Mouse (Mus musculus) midbrain, embryonic 16.5 days (tissue): Measurements from ENCODE around the gene Sult2b1. TPM values are rescaled to one million over a fixed set of nuclear protein-coding genes. Genes with fewer than 3 reads are reported as not detected.

Source experiments
- ATAC-seq: fragments of 200-750 bp; cut with Nextera tagmentation; 2 replicates; pipeline ENCODE4 v1.8.0; 2017; ENCODE audit warnings: moderate TSS enrichment
- H3K27ac ChIP-seq: fragments of 300-500 bp; sonication (generic); 2 replicates; pipeline ENCODE4 v1.5.1; 2014; ENCODE audit warnings: mild to moderate bottlenecking, low read length, mixed read lengths
- H3K27me3 ChIP-seq: fragments of 300-500 bp; sonication (generic); 2 replicates; pipeline ENCODE4 v1.6.1; 2014; ENCODE audit warnings: low read depth, low read length, mixed read lengths; ENCODE audit not compliant: control insufficient read depth, insufficient read depth
- H3K36me3 ChIP-seq: fragments of 300-500 bp; sonication (generic); 2 replicates; pipeline ENCODE4 v1.6.1; 2014; ENCODE audit warnings: mild to moderate bottlenecking, low read length, moderate library complexity, mixed read lengths; ENCODE audit not compliant: control insufficient read depth, insufficient read depth
- H3K4me1 ChIP-seq: fragments of 300-500 bp; sonication (generic); 2 replicates; pipeline ENCODE4 v1.6.1; 2014; ENCODE audit warnings: mild to moderate bottlenecking, low read length, mixed read lengths; ENCODE audit not compliant: control insufficient read depth, insufficient read depth
- H3K4me2 ChIP-seq: fragments of 300-500 bp; sonication (generic); 2 replicates; pipeline ENCODE4 v1.6.1; 2014; ENCODE audit warnings: mild to moderate bottlenecking, low read length, mixed read lengths
- H3K4me3 ChIP-seq: fragments of 300-500 bp; sonication (generic); 2 replicates; pipeline ENCODE4 v1.5.1; 2014; ENCODE audit warnings: low read depth, mild to moderate bottlenecking, low read length, moderate library complexity, mixed read lengths
- H3K9ac ChIP-seq: fragments of 300-500 bp; sonication (generic); 2 replicates; pipeline ENCODE4 v1.6.1; 2014; ENCODE audit warnings: low read depth, low read length, mixed read lengths
- H3K9me3 ChIP-seq: fragments of 300-500 bp; sonication (generic); replicated peaks from 2 replicates; pipeline ENCODE4 v1.6.1; 2014; ENCODE audit warnings: mild to moderate bottlenecking, low read length, mixed read lengths; ENCODE audit not compliant: control insufficient read depth, poor library complexity, severe bottlenecking
- WGBS: fragments of 180-500 bp; shearing (Covaris S2); extraction: QIAGEN DNeasy Blood & Tissue Kit; methylation state at CpG from one replicate; pipeline ENCODE4 v1.1.7; 2014; 5-methylcytosine and 5-hydroxymethylcytosine counted together
- polyA plus RNA-seq: library from polyadenylated mRNA; unstranded; fragments of >200 nt; fragmentation: Nextera tagmentation; extraction: Ambion mirVana; gene quantifications from 2 replicates; pipeline ENCODE4 v1.2.1, GENCODE M21; 2015

Sult2b1 gene
- polyA plus RNA-seq, 1 experiment from 2014 or later: 6.4 TPM

- no peak for ATAC-seq
- no peaks in the 10 kb centered on the region for H3K9me3 ChIP-seq
- peaks cover 12% of the 10 kb centered on the region for H3K36me3 ChIP-seq
- H3K27ac ChIP-seq: no peak overlapping the region
- H3K4me3 ChIP-seq: no peak overlapping the region
- H3K4me2 ChIP-seq: no peak overlapping the region
- H3K9ac ChIP-seq: no peak overlapping the region
- peaks cover 2% of the 10 kb centered on the region; the same call in 1 of the 2 replicates for H3K4me1 ChIP-seq
- H3K27me3 ChIP-seq: no peaks in the 10 kb centered on the region
These were observed 36.4 kb upstream of the Sult2b1 start for GRCm38 (mm10) chr7:45820913-45821312.

GRCm38 (mm10) chr7:45819843-45820242, 35.4 kb upstream of the Sult2b1 start:
- no peak overlapping the region for H3K27ac ChIP-seq
- H3K4me3 ChIP-seq: no peak overlapping the region
- H3K9me3 ChIP-seq: no peaks in the 10 kb centered on the region
- WGBS: 17% methylated on average over 13 of the region's 25 CpGs
- peaks cover 5% of the 10 kb centered on the region for H3K36me3 ChIP-seq
- no peak overlapping the region for H3K9ac ChIP-seq
- peaks cover 12% of the 10 kb centered on the region for H3K4me1 ChIP-seq
- H3K4me2 ChIP-seq: peak overlapping the region; percentile 8; the same call in 1 of the 2 replicates
- ATAC-seq: no peak
- no peaks in the 10 kb centered on the region for H3K27me3 ChIP-seq

- no peak overlapping the region for H3K27ac ChIP-seq
- no peak for ATAC-seq
- no peak overlapping the region for H3K4me2 ChIP-seq
- no peaks in the 10 kb centered on the region for H3K9me3 ChIP-seq
- H3K9ac ChIP-seq: no peak overlapping the region
- peaks cover 15% of the 10 kb centered on the region for H3K36me3 ChIP-seq
- H3K4me1 ChIP-seq: peaks cover 28% of the 10 kb centered on the region
- whole genome bisulfite sequencing: 26% methylated on average over 2 of the region's 2 CpGs
- no peaks in the 10 kb centered on the region for H3K27me3 ChIP-seq
- H3K4me3 ChIP-seq: no peak overlapping the region
These were observed 31.5 kb upstream of the Sult2b1 start for GRCm38 (mm10) chr7:45815984-45816351.

- Histone ChIP-seq H3K9ac (peak overlapping the region; percentile 27; the same call in 1 of the 2 replicates), H3K4me2 (peak overlapping the region; percentile 46), H3K9me3 (no peaks in the 10 kb centered on the region), H3K4me1 (peaks cover 28% of the 10 kb centered on the region), H3K27ac (peak overlapping the region; percentile 77), H3K36me3 (peaks cover 16% of the 10 kb centered on the region), H3K4me3 (no peak overlapping the region; the same call in 1 of the 2 replicates), H3K27me3 (no peaks in the 10 kb centered on the region)
- 16% methylated on average over 10 of the region's 10 CpGs for WGBS
- no peak for ATAC-seq
These were observed 31.0 kb upstream of the Sult2b1 start for GRCm38 (mm10) chr7:45815323-45815983.

- H3K9ac ChIP-seq: peak overlapping the region; percentile 27; the same call in 1 of the 2 replicates
- peak overlapping the region; percentile 46 for H3K4me2 ChIP-seq
- H3K4me1 ChIP-seq: peaks cover 28% of the 10 kb centered on the region
- no peak for ATAC-seq
- H3K27me3 ChIP-seq: no peaks in the 10 kb centered on the region
- H3K9me3 ChIP-seq: no peaks in the 10 kb centered on the region
- H3K27ac ChIP-seq: peak overlapping the region; percentile 77
- H3K4me3 ChIP-seq: peak overlapping the region; percentile 25
- H3K36me3 ChIP-seq: peaks cover 22% of the 10 kb centered on the region
- WGBS: 0% methylated on average over 5 of the region's 5 CpGs
These were observed 30.4 kb upstream of the Sult2b1 start for GRCm38 (mm10) chr7:45814841-45815240.

GRCm38 (mm10) chr7:45813787-45814779, 29.6 kb upstream of the Sult2b1 start, which contains the start of gene Cyth2:
Gene Cyth2, minus strand, starts transcription at chr7:45814581.
- peak within 1 kb of the TSS; percentile 100 for H3K27ac ChIP-seq
- H3K4me3 ChIP-seq: peak within 1 kb of the TSS; percentile 94
- H3K9ac ChIP-seq: peak within 1 kb of the TSS; percentile 100
- peak; percentile 99 for ATAC-seq
- peaks cover 28% of the 10 kb centered on the region for H3K4me1 ChIP-seq
- no peaks in the 10 kb centered on the region for H3K27me3 ChIP-seq
- peak within 1 kb of the TSS; percentile 91 for H3K4me2 ChIP-seq
- H3K9me3 ChIP-seq: no peaks in the 10 kb centered on the region
- H3K36me3 ChIP-seq: peaks cover 29% of the 10 kb centered on the region
- under 1% methylated on average over 70 of the region's 92 CpGs for WGBS

GRCm38 (mm10) chr7:45812921-45813320, 28.5 kb upstream of the Sult2b1 start:
- peak overlapping the region; percentile 100; the same call in 1 of the 2 replicates for H3K27ac ChIP-seq
- H3K4me2 ChIP-seq: peak overlapping the region; percentile 91
- no peak for ATAC-seq
- no peaks in the 10 kb centered on the region for H3K9me3 ChIP-seq
- H3K9ac ChIP-seq: peak overlapping the region; percentile 100
- no peaks in the 10 kb centered on the region for H3K27me3 ChIP-seq
- 91% methylated on average over 8 of the region's 8 CpGs for WGBS
- peak overlapping the region; percentile 94 for H3K4me3 ChIP-seq
- H3K36me3 ChIP-seq: peaks cover 40% of the 10 kb centered on the region
- H3K4me1 ChIP-seq: peaks cover 28% of the 10 kb centered on the region

- no peaks in the 10 kb centered on the region for H3K9me3 ChIP-seq
- H3K4me1 ChIP-seq: peaks cover 18% of the 10 kb centered on the region
- H3K36me3 ChIP-seq: peaks cover 47% of the 10 kb centered on the region
- H3K9ac ChIP-seq: peak overlapping the region; percentile 16; the same call in 1 of the 2 replicates
- 86% methylated on average over 14 of the region's 14 CpGs for WGBS
- no peak overlapping the region for H3K27ac ChIP-seq
- no peak overlapping the region for H3K4me2 ChIP-seq
- no peaks in the 10 kb centered on the region for H3K27me3 ChIP-seq
- ATAC-seq: no peak
- H3K4me3 ChIP-seq: no peak overlapping the region
These were observed 25.0 kb upstream of the Sult2b1 start for GRCm38 (mm10) chr7:45809276-45810075.
